Mouse (Mus musculus): ENCODE measurements around the gene Mrgprd.

GRCm38 (mm10) chr7:145317522-145317921 is 2.9 kb downstream of the Mrgprd start:
- no peak for TF ChIP-seq POLR2A (IDR thresholded peaks at IDR 0.05; ENCODE audit: extremely low read depth, insufficient read depth, low read length)
- no peak for TF ChIP-seq CTCF (IDR thresholded peaks at IDR 0.05; ENCODE audit: extremely low read depth, insufficient read depth, low read length)
